Mouse (Mus musculus) liver, embryonic 12.5 days (tissue): ENCODE results near the gene Rnf151. TPM values are rescaled to one million over a fixed set of nuclear protein-coding genes. Genes with fewer than 3 reads are reported as not detected.
A peak's percentile ranks its signal among the peaks of the same experiment; 100 is the strongest.

Source experiments
- ATAC-seq: fragments of 200-750 bp; cut with Nextera tagmentation; 2 replicates; pipeline ENCODE4 v1.8.0; 2017; ENCODE audit warnings: moderate number of reproducible peaks, mild to moderate bottlenecking, moderate library complexity
- H3K27ac ChIP-seq: fragments of 300-500 bp; sonication (generic); 2 replicates; pipeline ENCODE4 v1.5.1; 2016; ENCODE audit warnings: mild to moderate bottlenecking
- H3K27me3 ChIP-seq: fragments of 300-500 bp; sonication (generic); replicated peaks from 2 replicates; pipeline ENCODE4 v1.6.1; 2016; ENCODE audit warnings: mild to moderate bottlenecking, moderate library complexity
- H3K36me3 ChIP-seq: fragments of 300-500 bp; sonication (generic); 2 replicates; pipeline ENCODE4 v1.6.1; 2016; ENCODE audit warnings: mild to moderate bottlenecking, moderate library complexity
- H3K4me1 ChIP-seq: fragments of 300-500 bp; sonication (generic); 2 replicates; pipeline ENCODE4 v1.6.1; 2016
- H3K4me2 ChIP-seq: fragments of 300-500 bp; sonication (generic); 2 replicates; pipeline ENCODE4 v1.6.1; 2016; ENCODE audit warnings: mild to moderate bottlenecking, moderate library complexity
- H3K4me3 ChIP-seq: fragments of 300-500 bp; sonication (generic); 2 replicates; pipeline ENCODE4 v1.5.1; 2016; ENCODE audit warnings: mild to moderate bottlenecking, moderate library complexity
- H3K9ac ChIP-seq: fragments of 300-500 bp; sonication (generic); 2 replicates; pipeline ENCODE4 v1.6.1; 2016; ENCODE audit warnings: mild to moderate bottlenecking, moderate library complexity
- H3K9me3 ChIP-seq: fragments of 300-500 bp; sonication (generic); replicated peaks from 2 replicates; pipeline ENCODE4 v1.6.1; 2016; ENCODE audit warnings: mild to moderate bottlenecking, moderate library complexity
- WGBS: fragments of 180-500 bp; shearing (Covaris S2); methylation state at CpG from one replicate; pipeline ENCODE4 v1.1.7; 2016; ENCODE audit not compliant: insufficient replicate concordance; 5-methylcytosine and 5-hydroxymethylcytosine counted together
- polyA plus RNA-seq: library from polyadenylated mRNA; unstranded; fragments of >200 nt; fragmentation: Nextera tagmentation; extraction: Ambion mirVana; gene quantifications from 2 replicates; pipeline ENCODE4 v1.2.1, GENCODE M21; 2016

Rnf151 gene
- polyA plus RNA-seq, 1 experiment from 2014 or later: 0.46 TPM

GRCm38 (mm10) chr17:24696011-24696697 is 21.7 kb downstream of the Rnf151 start, which contains the start of the genes Gfer and Noxo1:
Gfer (minus strand) TSS chr17:24696156.
Noxo1 (plus strand) TSS chr17:24696234.
- ATAC-seq: peak; percentile 94
- Histone ChIP-seq H3K4me3 (peak within 1 kb of the TSS; percentile 92), H3K9ac (peak within 1 kb of the TSS; percentile 93), H3K36me3 (peaks cover 41% of the 10 kb centered on the region), H3K27me3 (peaks cover 27% of the 10 kb centered on the region), H3K4me1 (peaks cover 35% of the 10 kb centered on the region), H3K9me3 (no peaks in the 10 kb centered on the region), H3K4me2 (peak within 1 kb of the TSS; percentile 95), H3K27ac (peak within 1 kb of the TSS; percentile 90)
- 1% methylated on average over 65 of the region's 76 CpGs for WGBS

GRCm38 (mm10) chr17:24695326-24696010 is 22.4 kb downstream of the Rnf151 start:
- 6% methylated on average over 51 of the region's 51 CpGs for WGBS
- H3K9me3 ChIP-seq: no peaks in the 10 kb centered on the region
- peak; percentile 22 for ATAC-seq

GRCm38 (mm10) chr17:24692385-24692784 is 25.5 kb downstream of the Rnf151 start:
- no peak for ATAC-seq
- Histone ChIP-seq H3K9me3 (no peaks in the 10 kb centered on the region), H3K27me3 (peaks cover 60% of the 10 kb centered on the region), H3K4me3 (no peak overlapping the region), H3K4me1 (peaks cover 53% of the 10 kb centered on the region), H3K4me2 (no peak overlapping the region), H3K27ac (no peak overlapping the region), H3K36me3 (peaks cover 23% of the 10 kb centered on the region), H3K9ac (no peak overlapping the region)
- WGBS: 56% methylated on average over 5 of the region's 5 CpGs

More at GRCm38 (mm10) chr17:24695326-24696010, 22.4 kb downstream of the Rnf151 start:
- Histone ChIP-seq H3K9ac (peak overlapping the region; percentile 93), H3K27me3 (peaks cover 33% of the 10 kb centered on the region), H3K4me1 (peaks cover 35% of the 10 kb centered on the region), H3K4me3 (peak overlapping the region; percentile 92), H3K4me2 (peak overlapping the region; percentile 95), H3K36me3 (peaks cover 35% of the 10 kb centered on the region), H3K27ac (peak overlapping the region; percentile 90)

- Histone ChIP-seq H3K27me3 (peaks cover 74% of the 10 kb centered on the region), H3K9ac (peak within 1 kb of the TSS; percentile 17; the same call in 1 of the 2 replicates), H3K27ac (no peak within 1 kb of the TSS), H3K4me2 (peak within 1 kb of the TSS; percentile 64), H3K4me3 (peak within 1 kb of the TSS; percentile 42), H3K36me3 (peaks cover 23% of the 10 kb centered on the region), H3K9me3 (no peaks in the 10 kb centered on the region), H3K4me1 (peaks cover 44% of the 10 kb centered on the region)
- no peak for ATAC-seq
- 6% methylated on average over 50 of the region's 55 CpGs for WGBS
Observed at GRCm38 (mm10) chr17:24689251-24690081, 28.4 kb downstream of the Rnf151 start, which contains the start of gene Syngr3. Syngr3 (minus strand) TSS chr17:24689955.

GRCm38 (mm10) chr17:24687599-24687998 is 30.3 kb downstream of the Rnf151 start:
- Histone ChIP-seq H3K9me3 (no peaks in the 10 kb centered on the region), H3K4me1 (peaks cover 40% of the 10 kb centered on the region), H3K9ac (peak overlapping the region; percentile 33; the same call in 1 of the 2 replicates), H3K4me3 (peak overlapping the region; percentile 47), H3K4me2 (peak overlapping the region; percentile 73), H3K27ac (no peak overlapping the region), H3K36me3 (peaks cover 9% of the 10 kb centered on the region), H3K27me3 (peaks cover 68% of the 10 kb centered on the region)
- WGBS: 20% methylated on average over 23 of the region's 23 CpGs
- ATAC-seq: peak; percentile 2; the same call in 1 of the 2 replicates

- Histone ChIP-seq H3K27ac (no peak overlapping the region), H3K9ac (peak overlapping the region; percentile 33; the same call in 1 of the 2 replicates)
- ATAC-seq: peak; percentile 71
Observed at GRCm38 (mm10) chr17:24687146-24687595, 30.7 kb downstream of the Rnf151 start.

GRCm38 (mm10) chr17:24686514-24686913 is 31.3 kb downstream of the Rnf151 start:
- peaks cover 58% of the 10 kb centered on the region for H3K27me3 ChIP-seq
- H3K9me3 ChIP-seq: no peaks in the 10 kb centered on the region
- no peak overlapping the region for H3K9ac ChIP-seq
- H3K4me3 ChIP-seq: peak overlapping the region; percentile 23; the same call in 1 of the 2 replicates
- no peak overlapping the region for H3K27ac ChIP-seq
- WGBS: 29% methylated on average over 16 of the region's 16 CpGs
- peaks cover 11% of the 10 kb centered on the region for H3K36me3 ChIP-seq
- H3K4me2 ChIP-seq: peak overlapping the region; percentile 54
- peak; percentile 38; the same call in 1 of the 2 replicates for ATAC-seq
- peaks cover 40% of the 10 kb centered on the region for H3K4me1 ChIP-seq

More at GRCm38 (mm10) chr17:24687146-24687595, 30.7 kb downstream of the Rnf151 start:
- H3K4me1 ChIP-seq: peaks cover 40% of the 10 kb centered on the region
- 3% methylated on average over 25 of the region's 25 CpGs for WGBS
- peaks cover 9% of the 10 kb centered on the region for H3K36me3 ChIP-seq
- peaks cover 64% of the 10 kb centered on the region for H3K27me3 ChIP-seq
- H3K4me2 ChIP-seq: peak overlapping the region; percentile 73
- peak overlapping the region; percentile 47 for H3K4me3 ChIP-seq
- no peaks in the 10 kb centered on the region for H3K9me3 ChIP-seq

GRCm38 (mm10) chr17:24677500-24678080 is 40.3 kb downstream of the Rnf151 start:
- H3K4me2 ChIP-seq: no peak overlapping the region
- H3K9me3 ChIP-seq: no peaks in the 10 kb centered on the region
- WGBS: 84% methylated on average over 24 of the region's 24 CpGs
- H3K27ac ChIP-seq: no peak overlapping the region
- no peak overlapping the region for H3K9ac ChIP-seq
- ATAC-seq: peak; percentile 61
- no peak overlapping the region for H3K4me3 ChIP-seq
- peaks cover 48% of the 10 kb centered on the region for H3K4me1 ChIP-seq
- H3K27me3 ChIP-seq: no peaks in the 10 kb centered on the region
- peaks cover 80% of the 10 kb centered on the region for H3K36me3 ChIP-seq

- Histone ChIP-seq H3K27me3 (no peaks in the 10 kb centered on the region), H3K36me3 (peaks cover 72% of the 10 kb centered on the region), H3K9me3 (no peaks in the 10 kb centered on the region), H3K27ac (no peak overlapping the region), H3K4me3 (no peak overlapping the region), H3K4me1 (peaks cover 55% of the 10 kb centered on the region), H3K4me2 (no peak overlapping the region), H3K9ac (no peak overlapping the region)
- 86% methylated on average over 5 of the region's 5 CpGs for WGBS
- ATAC-seq: no peak
Observed at GRCm38 (mm10) chr17:24676877-24677276, 41.0 kb downstream of the Rnf151 start.

- H3K27ac ChIP-seq: no peak overlapping the region
- H3K4me3 ChIP-seq: no peak overlapping the region
- H3K36me3 ChIP-seq: peaks cover 66% of the 10 kb centered on the region
- H3K9me3 ChIP-seq: no peaks in the 10 kb centered on the region
- peaks cover 62% of the 10 kb centered on the region for H3K4me1 ChIP-seq
- peak; percentile 20; the same call in 1 of the 2 replicates for ATAC-seq
- no peaks in the 10 kb centered on the region for H3K27me3 ChIP-seq
- H3K4me2 ChIP-seq: no peak overlapping the region
- no peak overlapping the region for H3K9ac ChIP-seq
- 68% methylated on average over 2 of the region's 2 CpGs for WGBS
Observed at GRCm38 (mm10) chr17:24676187-24676586, 41.7 kb downstream of the Rnf151 start.

GRCm38 (mm10) chr17:24674277-24674676 is 43.6 kb downstream of the Rnf151 start:
- Histone ChIP-seq H3K9me3 (no peaks in the 10 kb centered on the region), H3K4me3 (no peak overlapping the region), H3K27ac (peak overlapping the region; percentile 2; the same call in 1 of the 2 replicates), H3K9ac (no peak overlapping the region), H3K4me1 (peaks cover 73% of the 10 kb centered on the region), H3K4me2 (no peak overlapping the region), H3K36me3 (peaks cover 46% of the 10 kb centered on the region), H3K27me3 (no peaks in the 10 kb centered on the region)
- 66% methylated on average over 7 of the region's 7 CpGs for WGBS
- ATAC-seq: no peak
